Mouse (Mus musculus): Measurements from ENCODE around the gene Naa30. TPM values are rescaled to one million over a fixed set of nuclear protein-coding genes. Genes with fewer than 3 reads are reported as not detected.
"Not testable (repeated sequence)": the region's sequence is repeated elsewhere in the genome, so short reads cannot be mapped to it uniquely, and the experiment has no call there.

Naa30 gene
- polyA plus RNA-seq, 1 experiment from 2014 or later: 13.0 TPM

GRCm38 (mm10) chr14:49197031-49197527 is 25.1 kb downstream of the Naa30 start:
- Histone ChIP-seq H3K27me3 (ENCODE audit: control insufficient read depth, insufficient read depth, low read length) (no peaks in the 10 kb centered on the region), H3K27ac (replicated peaks in 1 of 2; ENCODE audit: control insufficient read depth in 1 of 2, insufficient read depth in 1 of 2, low read depth in 2 of 2, low read length in 2 of 2) (no peak overlapping the region), H3K36me3 (ENCODE audit: control insufficient read depth, insufficient read depth, low read length) (peaks cover 1% of the 10 kb centered on the region; the same call in 1 of the 2 replicates), H3K9me3 (ENCODE audit: control insufficient read depth, low read length) (no peaks in the 10 kb centered on the region), H3K4me3 (ENCODE audit: control insufficient read depth in 1 of 2, insufficient read depth in 1 of 2, low read depth in 1 of 2, low read length in 2 of 2) (no peak overlapping the region), H3K4me2 (ENCODE audit: low read length) (no peak overlapping the region), H3K4me1 (ENCODE audit: control insufficient read depth in 2 of 2, insufficient read depth in 2 of 2, low read length in 2 of 2) (no peaks in the 10 kb centered on the region; a peak in 1 of 4 replicates), H3K9ac (ENCODE audit: low read length) (no peak overlapping the region)
- ATAC-seq (ENCODE audit: insufficient number of reproducible peaks, insufficient read depth, low FRiP score, low read depth): no peak
- 87% methylated on average over 2 of the region's 2 CpGs for WGBS

GRCm38 (mm10) chr14:49201073-49201778 is 29.2 kb downstream of the Naa30 start:
- Histone ChIP-seq H3K36me3 (ENCODE audit: control insufficient read depth, insufficient read depth, low read length) (no peaks in the 10 kb centered on the region), H3K4me3 (ENCODE audit: control insufficient read depth in 1 of 2, insufficient read depth in 1 of 2, low read depth in 1 of 2, low read length in 2 of 2) (no peak overlapping the region), H3K9ac (ENCODE audit: low read length) (no peak overlapping the region), H3K9me3 (ENCODE audit: control insufficient read depth, low read length) (no peaks in the 10 kb centered on the region), H3K27me3 (ENCODE audit: control insufficient read depth, insufficient read depth, low read length) (no peaks in the 10 kb centered on the region), H3K4me1 (ENCODE audit: control insufficient read depth in 2 of 2, insufficient read depth in 2 of 2, low read length in 2 of 2) (no peaks in the 10 kb centered on the region; a peak in 1 of 4 replicates), H3K4me2 (ENCODE audit: low read length) (no peak overlapping the region), H3K27ac (replicated peaks in 1 of 2; ENCODE audit: control insufficient read depth in 1 of 2, insufficient read depth in 1 of 2, low read depth in 2 of 2, low read length in 2 of 2) (no peak overlapping the region)
- 61% methylated on average over 9 of the region's 9 CpGs for WGBS
- no peak for ATAC-seq (ENCODE audit: insufficient number of reproducible peaks, insufficient read depth, low FRiP score, low read depth)

- H3K27me3 ChIP-seq (ENCODE audit: control insufficient read depth, insufficient read depth, low read length); H3K9ac ChIP-seq (ENCODE audit: low read length); H3K36me3 ChIP-seq (ENCODE audit: control insufficient read depth, insufficient read depth, low read length); H3K9me3 ChIP-seq (ENCODE audit: control insufficient read depth, low read length); H3K4me3 ChIP-seq (ENCODE audit: control insufficient read depth in 1 of 2, insufficient read depth in 1 of 2, low read depth in 1 of 2, low read length in 2 of 2); H3K4me1 ChIP-seq (ENCODE audit: control insufficient read depth in 2 of 2, insufficient read depth in 2 of 2, low read length in 2 of 2); ATAC-seq (ENCODE audit: insufficient number of reproducible peaks, insufficient read depth, low FRiP score, low read depth); H3K27ac ChIP-seq (replicated peaks in 1 of 2; ENCODE audit: control insufficient read depth in 1 of 2, insufficient read depth in 1 of 2, low read depth in 2 of 2, low read length in 2 of 2); H3K4me2 ChIP-seq (ENCODE audit: low read length): not testable (repeated sequence)
- WGBS: 80% methylated on average over 3 of the region's 3 CpGs
These were observed 38.2 kb downstream of the Naa30 start for GRCm38 (mm10) chr14:49210215-49210614.

GRCm38 (mm10) chr14:49218677-49219076 is 46.7 kb downstream of the Naa30 start:
- H3K36me3 ChIP-seq (ENCODE audit: control insufficient read depth, insufficient read depth, low read length): no peaks in the 10 kb centered on the region
- no peaks in the 10 kb centered on the region; the same call in 1 of the 2 replicates for H3K9me3 ChIP-seq (ENCODE audit: control insufficient read depth, low read length)
- whole genome bisulfite sequencing: 63% methylated on average over 7 of the region's 7 CpGs
- no peak for ATAC-seq (ENCODE audit: insufficient number of reproducible peaks, insufficient read depth, low FRiP score, low read depth)
- H3K4me2 ChIP-seq (ENCODE audit: low read length): no peak overlapping the region
- H3K4me1 ChIP-seq (ENCODE audit: control insufficient read depth in 2 of 2, insufficient read depth in 2 of 2, low read length in 2 of 2): no peaks in the 10 kb centered on the region
- H3K27ac ChIP-seq (replicated peaks in 1 of 2; ENCODE audit: control insufficient read depth in 1 of 2, insufficient read depth in 1 of 2, low read depth in 2 of 2, low read length in 2 of 2): no peak overlapping the region
- no peak overlapping the region for H3K4me3 ChIP-seq (ENCODE audit: control insufficient read depth in 1 of 2, insufficient read depth in 1 of 2, low read depth in 1 of 2, low read length in 2 of 2)
- no peaks in the 10 kb centered on the region for H3K27me3 ChIP-seq (ENCODE audit: control insufficient read depth, insufficient read depth, low read length)
- H3K9ac ChIP-seq (ENCODE audit: low read length): no peak overlapping the region

GRCm38 (mm10) chr14:49219466-49220022 is 47.5 kb downstream of the Naa30 start:
- H3K9ac ChIP-seq (ENCODE audit: low read length); H3K4me3 ChIP-seq (ENCODE audit: control insufficient read depth in 1 of 2, insufficient read depth in 1 of 2, low read depth in 1 of 2, low read length in 2 of 2); H3K4me1 ChIP-seq (ENCODE audit: control insufficient read depth in 2 of 2, insufficient read depth in 2 of 2, low read length in 2 of 2); H3K27me3 ChIP-seq (ENCODE audit: control insufficient read depth, insufficient read depth, low read length); ATAC-seq (ENCODE audit: insufficient number of reproducible peaks, insufficient read depth, low FRiP score, low read depth); H3K36me3 ChIP-seq (ENCODE audit: control insufficient read depth, insufficient read depth, low read length); H3K27ac ChIP-seq (replicated peaks in 1 of 2; ENCODE audit: control insufficient read depth in 1 of 2, insufficient read depth in 1 of 2, low read depth in 2 of 2, low read length in 2 of 2); H3K4me2 ChIP-seq (ENCODE audit: low read length); H3K9me3 ChIP-seq (ENCODE audit: control insufficient read depth, low read length): not testable (repeated sequence)
- 78% methylated on average over 4 of the region's 4 CpGs for WGBS

GRCm38 (mm10) chr14:49221771-49222170 is 49.7 kb downstream of the Naa30 start:
- ATAC-seq (ENCODE audit: insufficient number of reproducible peaks, insufficient read depth, low FRiP score, low read depth): no peak
- Histone ChIP-seq H3K27ac (replicated peaks in 1 of 2; ENCODE audit: control insufficient read depth in 1 of 2, insufficient read depth in 1 of 2, low read depth in 2 of 2, low read length in 2 of 2) (no peak overlapping the region), H3K4me2 (ENCODE audit: low read length) (no peak overlapping the region), H3K4me1 (ENCODE audit: control insufficient read depth in 2 of 2, insufficient read depth in 2 of 2, low read length in 2 of 2) (no peaks in the 10 kb centered on the region), H3K27me3 (ENCODE audit: control insufficient read depth, insufficient read depth, low read length) (no peaks in the 10 kb centered on the region), H3K36me3 (ENCODE audit: control insufficient read depth, insufficient read depth, low read length) (no peaks in the 10 kb centered on the region), H3K9ac (ENCODE audit: low read length) (no peak overlapping the region), H3K9me3 (ENCODE audit: control insufficient read depth, low read length) (no peaks in the 10 kb centered on the region), H3K4me3 (ENCODE audit: control insufficient read depth in 1 of 2, insufficient read depth in 1 of 2, low read depth in 1 of 2, low read length in 2 of 2) (no peak overlapping the region)
- 82% methylated on average over 2 of the region's 2 CpGs for WGBS

GRCm38 (mm10) chr14:49226471-49226870 is 54.4 kb downstream of the Naa30 start:
- Histone ChIP-seq H3K4me3 (ENCODE audit: control insufficient read depth in 1 of 2, insufficient read depth in 1 of 2, low read depth in 1 of 2, low read length in 2 of 2) (no peak overlapping the region), H3K36me3 (ENCODE audit: control insufficient read depth, insufficient read depth, low read length) (no peaks in the 10 kb centered on the region), H3K27ac (replicated peaks in 1 of 2; ENCODE audit: control insufficient read depth in 1 of 2, insufficient read depth in 1 of 2, low read depth in 2 of 2, low read length in 2 of 2) (no peak overlapping the region), H3K9me3 (ENCODE audit: control insufficient read depth, low read length) (no peaks in the 10 kb centered on the region), H3K4me1 (ENCODE audit: control insufficient read depth in 2 of 2, insufficient read depth in 2 of 2, low read length in 2 of 2) (no peaks in the 10 kb centered on the region), H3K27me3 (ENCODE audit: control insufficient read depth, insufficient read depth, low read length) (no peaks in the 10 kb centered on the region), H3K4me2 (ENCODE audit: low read length) (no peak overlapping the region), H3K9ac (ENCODE audit: low read length) (no peak overlapping the region)
- WGBS: 86% methylated on average over 7 of the region's 7 CpGs
- ATAC-seq (ENCODE audit: insufficient number of reproducible peaks, insufficient read depth, low FRiP score, low read depth): no peak

Measured in heart, embryonic 14.5 days (tissue).